Mouse (Mus musculus): ENCODE results near the gene Ube2d1. TPM values are rescaled to one million over a fixed set of nuclear protein-coding genes. Genes with fewer than 3 reads are reported as not detected.

The Ube2d1 gene
- total and polyA plus RNA-seq, 3 experiments = 1.0 to 7.7 (median 3.8) TPM

DNA sequence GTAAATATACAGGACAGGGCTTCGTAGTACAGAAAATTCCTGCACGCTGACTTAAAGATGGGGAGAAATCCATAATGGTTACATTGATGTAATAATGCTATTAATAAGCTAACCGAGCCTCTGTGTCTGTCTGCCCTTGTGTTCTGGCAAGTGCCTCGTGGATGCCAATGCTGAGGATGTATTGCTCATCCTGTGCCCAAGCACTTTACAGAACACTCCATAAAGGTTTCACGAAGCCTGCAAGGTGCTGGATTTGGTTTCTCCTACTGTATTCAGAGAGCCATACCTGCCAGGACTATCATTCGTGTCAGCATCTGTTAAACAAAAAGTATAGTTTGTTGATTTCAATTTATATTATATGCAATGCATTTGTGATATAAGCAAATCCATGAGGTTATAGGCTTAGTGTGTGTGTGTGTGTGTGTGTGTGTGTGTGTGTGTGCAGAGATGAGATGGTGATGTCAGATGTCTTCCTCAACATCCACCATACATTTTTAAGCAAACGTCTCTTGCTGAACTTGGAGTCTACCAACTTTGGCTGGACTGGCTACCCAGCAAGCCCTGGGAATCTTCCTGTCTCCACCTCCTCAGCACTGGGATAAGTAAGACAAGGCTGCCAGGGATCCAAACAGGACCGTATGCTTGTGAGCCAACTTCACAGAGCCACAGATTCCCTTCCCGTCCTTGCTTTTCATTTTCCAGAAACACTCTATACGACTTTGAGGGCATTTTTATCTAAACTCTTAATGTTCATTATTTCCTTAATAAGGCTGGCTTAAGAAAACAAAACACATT, 35.8 kb downstream of the Ube2d1 start:
- no peak for DNase-seq (ENCODE audit: extremely low read depth)
- dilution Hi-C loops (cut with MboI; ENCODE audit: extremely low pct_ligation_motif_present, extremely low pct_unique_long_range_greater_than_20kb, low sequenced_read_pairs) (no loop called here), in situ Hi-C loops (cut with MboI; ENCODE audit: low pct_ligation_motif_present, low pct_unique_long_range_greater_than_20kb, low sequenced_read_pairs) (no loop called here)
- Histone ChIP-seq H3K4me3 (replicated peaks in 1 of 3; ENCODE audit: low read depth in 2 of 3, low read length in 2 of 3, poor library complexity in 1 of 3) (no peak overlapping the region), H3K27me3 (replicated peaks) (no peaks in the 10 kb centered on the region), H3K36me3 (replicated peaks in 1 of 2; ENCODE audit: control insufficient read depth in 1 of 2, insufficient read depth in 1 of 2, low read length in 1 of 2) (peaks cover 0 to under 1% of the 10 kb centered on the region in 2 experiments), H3K4me2 (ENCODE audit: insufficient read depth, low read depth, poor library complexity, severe bottlenecking) (no peak overlapping the region), H3K9me3 (replicated peaks; ENCODE audit: low read length) (no peaks in the 10 kb centered on the region), H3K79me2 (replicated peaks; ENCODE audit: control insufficient read depth, extremely low read depth, insufficient read depth, poor library complexity, severe bottlenecking) (no peaks in the 10 kb centered on the region), H3K27ac (ENCODE audit: insufficient read depth, low read depth) (no peak overlapping the region), H3K4me1 (ENCODE audit: control insufficient read depth in 1 of 2, insufficient read depth in 2 of 2) (peaks cover 7 to 21% of the 10 kb centered on the region in 2 experiments), H3K9ac (ENCODE audit: insufficient read depth, low read depth) (no peak overlapping the region)
- TF ChIP-seq MXI1 (IDR thresholded peaks at IDR 0.05; ENCODE audit: low read depth, low read length) = no peak
- TF ChIP-seq ZKSCAN1 (IDR thresholded peaks at IDR 0.05; ENCODE audit: borderline replicate concordance, low read depth, low read length) = no peak
- no peak for TF ChIP-seq NRF1 (IDR thresholded peaks at IDR 0.05; ENCODE audit: low read depth, low read length)
- no peak for TF ChIP-seq SMC3 (IDR thresholded peaks at IDR 0.05; ENCODE audit: low read depth, low read length)
- TF ChIP-seq SIN3A (IDR thresholded peaks at IDR 0.05; ENCODE audit: low read length) = no peak
- no peak for TF ChIP-seq MAFK (IDR thresholded peaks at IDR 0.05; ENCODE audit: insufficient replicate concordance, low read length)
- no peak for TF ChIP-seq CHD1 (IDR thresholded peaks at IDR 0.05; ENCODE audit: low read depth, low read length)
- no peak for TF ChIP-seq HCFC1 (IDR thresholded peaks at IDR 0.05; ENCODE audit: low read depth, low read length)
- TF ChIP-seq TBP (conservative IDR thresholded peaks at IDR 0.05; ENCODE audit: low read depth, low read length) = no peak
- no peak for TF ChIP-seq ZC3H11A (IDR thresholded peaks at IDR 0.05; ENCODE audit: low read depth, low read length)
- no peak for TF ChIP-seq UBTF (IDR thresholded peaks at IDR 0.05; ENCODE audit: low read depth, low read length)
- no peak for TF ChIP-seq PAX5 (IDR thresholded peaks at IDR 0.05; ENCODE audit: low read length)
- TF ChIP-seq USF2 (conservative IDR thresholded peaks at IDR 0.05; ENCODE audit: low read depth, low read length) = no peak
- no peak for TF ChIP-seq JUN (IDR thresholded peaks at IDR 0.05; ENCODE audit: insufficient read depth, low read depth, low read length)

DNA sequence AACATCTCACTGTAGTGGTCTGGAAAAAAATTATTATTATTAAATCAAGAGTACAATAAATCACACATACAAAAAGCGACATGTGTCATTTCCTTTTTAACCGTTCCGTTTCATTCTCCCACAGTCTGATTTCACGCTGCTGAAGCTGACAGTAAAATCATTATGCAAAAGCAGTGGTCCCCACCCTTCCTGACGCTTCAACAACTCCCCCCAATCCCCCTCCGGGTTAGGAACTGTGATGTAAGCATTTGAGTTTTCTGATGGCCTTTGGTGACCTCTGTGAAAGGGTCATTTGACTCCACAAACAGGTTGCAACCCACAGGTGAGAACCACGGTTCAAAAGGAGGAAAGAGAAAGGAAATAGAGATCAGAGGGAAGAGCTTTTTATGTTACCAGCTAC, 38.1 kb downstream of the Ube2d1 start:
- Histone ChIP-seq H3K4me3 (replicated peaks in 1 of 3; ENCODE audit: low read depth in 2 of 3, low read length in 2 of 3, poor library complexity in 1 of 3) (no peak overlapping the region), H3K4me2 (ENCODE audit: insufficient read depth, low read depth, poor library complexity, severe bottlenecking) (peak overlapping the region; percentile 81), H3K79me2 (replicated peaks; ENCODE audit: control insufficient read depth, extremely low read depth, insufficient read depth, poor library complexity, severe bottlenecking) (no peaks in the 10 kb centered on the region), H3K27ac (ENCODE audit: insufficient read depth, low read depth) (no peak overlapping the region), H3K4me1 (ENCODE audit: control insufficient read depth in 1 of 2, insufficient read depth in 2 of 2) (peaks cover 4 to 21% of the 10 kb centered on the region in 2 experiments; a peak in 3 of 4 replicates), H3K9ac (ENCODE audit: insufficient read depth, low read depth) (peak overlapping the region; percentile 20; the same call in 1 of the 2 replicates), H3K9me3 (replicated peaks; ENCODE audit: low read length) (no peaks in the 10 kb centered on the region), H3K36me3 (replicated peaks in 1 of 2; ENCODE audit: control insufficient read depth in 1 of 2, insufficient read depth in 1 of 2, low read length in 1 of 2) (no peaks in the 10 kb centered on the region), H3K27me3 (replicated peaks) (no peaks in the 10 kb centered on the region)
- in situ Hi-C loops (cut with MboI; ENCODE audit: low pct_ligation_motif_present, low pct_unique_long_range_greater_than_20kb, low sequenced_read_pairs) = no loop called here
- TF ChIP-seq ZNF384 (IDR thresholded peaks at IDR 0.05; ENCODE audit: low read depth, low read length) (no peak), ZMIZ1 (IDR thresholded peaks at IDR 0.05; ENCODE audit: low read depth, low read length) (no peak), EP300 (IDR thresholded peaks at IDR 0.05; ENCODE audit: low read length) (peak; percentile 42; the same call in 1 of the 2 replicates), SMC3 (IDR thresholded peaks at IDR 0.05; ENCODE audit: low read depth, low read length) (no peak)
- dilution Hi-C loops (cut with MboI; ENCODE audit: extremely low pct_ligation_motif_present, extremely low pct_unique_long_range_greater_than_20kb, low sequenced_read_pairs) = no loop called here
- peak; percentile 27 for DNase-seq (ENCODE audit: extremely low read depth)
